Mouse (Mus musculus): ENCODE data around the gene Mpdu1. TPM values are rescaled to one million over a fixed set of nuclear protein-coding genes. Genes with fewer than 3 reads are reported as not detected.
A peak's percentile ranks its signal among the peaks of the same experiment; 100 is the strongest.

Mpdu1 gene
- polyA plus RNA-seq, 1 experiment = 39.1 TPM

DNA sequence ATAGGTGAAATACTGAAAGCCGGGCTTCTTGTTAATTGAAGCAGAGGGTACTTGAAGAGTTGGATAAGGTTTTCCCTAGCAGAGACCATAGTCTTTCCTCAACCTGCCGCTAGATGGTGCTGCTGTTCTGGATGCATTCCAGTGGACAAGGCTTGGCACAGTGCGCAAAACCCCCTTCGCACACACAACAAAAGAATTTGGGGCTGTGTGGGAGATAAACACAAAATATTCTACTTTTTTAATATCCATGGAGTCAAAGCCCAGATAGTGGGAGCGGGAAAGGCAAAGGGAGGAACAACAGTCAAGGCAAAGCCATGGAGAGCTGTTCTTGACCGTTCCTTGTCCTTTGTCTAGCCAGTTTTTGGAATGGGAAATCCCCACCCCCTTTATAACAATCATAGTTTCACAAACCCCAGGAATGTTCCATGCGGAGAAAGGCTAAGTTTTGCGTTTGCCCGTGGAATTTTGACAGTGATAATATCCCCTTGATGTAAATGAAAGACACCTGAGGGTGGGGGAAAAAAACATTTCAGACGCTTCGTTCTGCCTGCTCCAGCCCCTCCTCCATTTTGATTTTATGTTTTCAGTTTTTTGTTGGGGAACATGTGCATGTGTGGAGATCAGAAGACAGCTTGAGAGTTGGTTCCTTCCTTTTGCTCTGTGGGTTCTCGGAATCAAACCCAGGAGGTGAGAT lies 20.5 kb upstream of the Mpdu1 start:
- Histone ChIP-seq H3K79me2 (ENCODE audit: control insufficient read depth, insufficient read depth) (peaks cover 28% of the 10 kb centered on the region), H3K4me2 (ENCODE audit: low read depth) (peak overlapping the region; percentile 88), H3ac (ENCODE audit: control insufficient read depth, insufficient read length) (no peak overlapping the region), H3K36me3 (ENCODE audit: control insufficient read depth, insufficient read depth) (peaks cover 10% of the 10 kb centered on the region), H3K27me3 (ENCODE audit: control insufficient read depth, insufficient read depth, insufficient read length) (no peaks in the 10 kb centered on the region), H3K4me3 (peak overlapping the region; percentile 83)
- TF ChIP-seq MAX (IDR thresholded peaks at IDR 0.05; ENCODE audit: low read depth) (no peak), USF1 (IDR thresholded peaks at IDR 0.05; ENCODE audit: low read depth) (no peak), E2F4 (IDR thresholded peaks at IDR 0.05; ENCODE audit: insufficient read depth) (no peak), MYOG (IDR thresholded peaks at IDR 0.05; ENCODE audit: control insufficient read depth in 1 of 3, insufficient read depth in 1 of 3, insufficient read length in 2 of 3, low read depth in 2 of 3) (no peak), CEBPB (IDR thresholded peaks at IDR 0.05; ENCODE audit: insufficient read depth, poor library complexity, severe bottlenecking) (no peak), REST (IDR thresholded peaks at IDR 0.05; ENCODE audit: insufficient read depth, insufficient read length) (no peak), TCF12 (IDR thresholded peaks at IDR 0.05; ENCODE audit: insufficient read depth, poor library complexity, severe bottlenecking) (no peak), TCF3 (IDR thresholded peaks at IDR 0.05; ENCODE audit: insufficient read length, low read depth) (no peak), MYOD1 (IDR thresholded peaks at IDR 0.05; ENCODE audit: control insufficient read depth in 1 of 3, insufficient read length in 2 of 3, low read depth in 2 of 3) (no peak)

DNA sequence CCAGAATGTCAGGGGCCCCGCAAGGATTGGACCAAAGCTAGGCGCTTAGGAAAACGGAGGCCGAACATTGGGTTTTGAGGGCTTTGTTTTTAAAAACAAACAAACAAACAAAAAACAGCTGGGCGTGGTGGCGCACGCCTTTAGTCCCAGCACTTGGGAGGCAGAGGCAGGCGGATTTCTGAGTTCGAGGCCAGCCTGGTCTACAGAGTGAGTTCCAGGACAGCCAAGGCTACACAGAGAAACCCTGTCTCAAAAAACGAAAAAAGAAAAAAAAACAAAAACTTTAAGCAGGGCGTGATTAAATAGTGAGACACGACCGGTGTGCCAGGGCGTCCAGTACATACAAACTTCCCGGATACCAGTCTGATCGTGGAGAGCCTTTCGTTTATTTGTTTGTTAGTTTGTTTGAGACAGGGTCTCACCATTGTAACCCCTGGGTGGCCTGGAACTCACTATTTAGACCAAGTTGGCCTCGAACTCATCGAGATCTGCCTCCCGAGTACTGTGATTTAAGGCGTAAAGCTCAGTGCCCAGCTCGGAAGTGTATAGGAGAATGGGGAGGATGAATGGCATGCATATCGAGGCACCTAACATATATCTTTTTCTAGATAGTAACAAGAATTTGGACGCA lies 19.9 kb upstream of the Mpdu1 start:
- peak overlapping the region; percentile 54 for H3ac ChIP-seq (ENCODE audit: control insufficient read depth, insufficient read length)
- H3K4me2 ChIP-seq (ENCODE audit: low read depth) = peak overlapping the region; percentile 88
- peaks cover 11% of the 10 kb centered on the region for H3K36me3 ChIP-seq (ENCODE audit: control insufficient read depth, insufficient read depth)
- H3K4me3 ChIP-seq = peak overlapping the region; percentile 83
- no peaks in the 10 kb centered on the region for H3K27me3 ChIP-seq (ENCODE audit: control insufficient read depth, insufficient read depth, insufficient read length)
- TF ChIP-seq E2F4 (IDR thresholded peaks at IDR 0.05; ENCODE audit: insufficient read depth) (no peak), REST (IDR thresholded peaks at IDR 0.05; ENCODE audit: insufficient read depth, insufficient read length) (no peak), MAX (IDR thresholded peaks at IDR 0.05; ENCODE audit: low read depth) (no peak), TCF12 (IDR thresholded peaks at IDR 0.05; ENCODE audit: insufficient read depth, poor library complexity, severe bottlenecking) (no peak), CEBPB (IDR thresholded peaks at IDR 0.05; ENCODE audit: insufficient read depth, poor library complexity, severe bottlenecking) (no peak), SRF (IDR thresholded peaks at IDR 0.05; ENCODE audit: control insufficient read depth, insufficient read length, low read depth) (no peak), TCF3 (IDR thresholded peaks at IDR 0.05; ENCODE audit: insufficient read length, low read depth) (no peak), POLR2AphosphoS2 (IDR thresholded peaks at IDR 0.05; ENCODE audit: insufficient read length, low read depth) (no peak), USF1 (IDR thresholded peaks at IDR 0.05; ENCODE audit: low read depth) (no peak), MYOD1 (IDR thresholded peaks at IDR 0.05; ENCODE audit: control insufficient read depth in 1 of 3, insufficient read length in 2 of 3, low read depth in 2 of 3) (no peak), POLR2A (IDR thresholded peaks at IDR 0.05; ENCODE audit: insufficient read length, low read depth) (no peak)
- peaks cover 28% of the 10 kb centered on the region for H3K79me2 ChIP-seq (ENCODE audit: control insufficient read depth, insufficient read depth)

DNA sequence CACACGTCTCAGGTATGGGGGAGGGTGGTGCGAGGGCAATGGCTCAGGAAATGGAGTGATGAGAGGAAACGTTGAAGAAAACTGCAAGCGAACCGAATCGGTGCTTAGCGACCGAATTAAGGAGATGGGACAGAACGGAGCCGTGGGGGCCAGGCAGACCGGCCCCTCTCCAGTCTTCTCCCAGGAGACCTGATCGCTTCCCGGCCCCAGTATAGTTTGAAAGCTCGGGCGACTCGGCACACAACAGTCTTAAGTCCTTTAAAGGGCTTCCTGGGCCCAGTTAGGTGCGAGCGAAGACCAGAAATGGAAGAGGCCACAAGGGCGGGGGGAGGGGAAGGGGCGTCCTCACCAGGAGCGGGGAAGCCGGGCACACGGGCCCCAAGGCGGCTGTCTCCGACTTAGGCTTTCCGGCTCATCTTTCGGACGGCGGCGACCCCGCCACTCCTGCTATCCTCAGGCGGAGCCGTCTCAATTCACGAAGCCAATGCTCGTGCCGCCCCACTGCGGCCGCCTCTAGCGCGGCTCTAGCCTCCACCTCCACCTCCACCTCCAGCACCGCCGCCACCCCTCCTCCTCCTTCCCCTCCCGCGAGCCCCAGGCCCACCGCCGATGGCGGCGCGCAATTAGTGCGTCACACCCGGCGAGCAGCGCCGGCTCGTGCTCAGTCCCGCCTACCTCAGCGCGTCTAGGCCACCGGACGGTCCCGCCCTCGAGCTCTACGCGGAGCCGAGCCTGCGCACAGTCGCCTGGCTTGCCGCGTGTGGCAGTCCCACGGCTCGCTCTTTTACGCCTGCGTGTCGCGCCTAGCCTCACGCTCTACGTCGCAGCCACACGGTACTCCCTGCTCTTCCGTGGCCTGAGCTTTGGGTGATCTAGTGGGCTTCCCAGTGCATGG lies 19.1 kb upstream of the Mpdu1 start, which contains the start of gene Senp3:
Gene Senp3, minus strand, starts transcription at position 771 of the 895 bp plus-strand sequence.
- TF ChIP-seq USF1 (IDR thresholded peaks at IDR 0.05; ENCODE audit: low read depth) (no peak), TCF3 (IDR thresholded peaks at IDR 0.05; ENCODE audit: insufficient read length, low read depth) (no peak), MAX (IDR thresholded peaks at IDR 0.05; ENCODE audit: low read depth) (no peak), POLR2AphosphoS2 (IDR thresholded peaks at IDR 0.05; ENCODE audit: insufficient read length, low read depth) (peak; percentile 99), E2F4 (IDR thresholded peaks at IDR 0.05; ENCODE audit: insufficient read depth) (no peak), CEBPB (IDR thresholded peaks at IDR 0.05; ENCODE audit: insufficient read depth, poor library complexity, severe bottlenecking) (no peak), REST (IDR thresholded peaks at IDR 0.05; ENCODE audit: insufficient read depth, insufficient read length) (peak; percentile 42), MYOG (IDR thresholded peaks at IDR 0.05; ENCODE audit: control insufficient read depth in 1 of 3, insufficient read depth in 1 of 3, insufficient read length in 2 of 3, low read depth in 2 of 3) (no peak), SRF (IDR thresholded peaks at IDR 0.05; ENCODE audit: control insufficient read depth, insufficient read length, low read depth) (peak; percentile 86), TCF12 (IDR thresholded peaks at IDR 0.05; ENCODE audit: insufficient read depth, poor library complexity, severe bottlenecking) (no peak), MYOD1 (IDR thresholded peaks at IDR 0.05; ENCODE audit: control insufficient read depth in 1 of 3, insufficient read length in 2 of 3, low read depth in 2 of 3) (no peak), POLR2A (IDR thresholded peaks at IDR 0.05; ENCODE audit: insufficient read length, low read depth) (peak; percentile 99)
- peak within 1 kb of the TSS; percentile 97 for H3K4me2 ChIP-seq (ENCODE audit: low read depth)
- H3K27me3 ChIP-seq (ENCODE audit: control insufficient read depth, insufficient read depth, insufficient read length) = no peaks in the 10 kb centered on the region
- peak within 1 kb of the TSS; percentile 54 for H3ac ChIP-seq (ENCODE audit: control insufficient read depth, insufficient read length)
- peaks cover 28% of the 10 kb centered on the region for H3K79me2 ChIP-seq (ENCODE audit: control insufficient read depth, insufficient read depth)
- H3K4me3 ChIP-seq = peak within 1 kb of the TSS; percentile 83
- H3K36me3 ChIP-seq (ENCODE audit: control insufficient read depth, insufficient read depth) = peaks cover 19% of the 10 kb centered on the region

DNA sequence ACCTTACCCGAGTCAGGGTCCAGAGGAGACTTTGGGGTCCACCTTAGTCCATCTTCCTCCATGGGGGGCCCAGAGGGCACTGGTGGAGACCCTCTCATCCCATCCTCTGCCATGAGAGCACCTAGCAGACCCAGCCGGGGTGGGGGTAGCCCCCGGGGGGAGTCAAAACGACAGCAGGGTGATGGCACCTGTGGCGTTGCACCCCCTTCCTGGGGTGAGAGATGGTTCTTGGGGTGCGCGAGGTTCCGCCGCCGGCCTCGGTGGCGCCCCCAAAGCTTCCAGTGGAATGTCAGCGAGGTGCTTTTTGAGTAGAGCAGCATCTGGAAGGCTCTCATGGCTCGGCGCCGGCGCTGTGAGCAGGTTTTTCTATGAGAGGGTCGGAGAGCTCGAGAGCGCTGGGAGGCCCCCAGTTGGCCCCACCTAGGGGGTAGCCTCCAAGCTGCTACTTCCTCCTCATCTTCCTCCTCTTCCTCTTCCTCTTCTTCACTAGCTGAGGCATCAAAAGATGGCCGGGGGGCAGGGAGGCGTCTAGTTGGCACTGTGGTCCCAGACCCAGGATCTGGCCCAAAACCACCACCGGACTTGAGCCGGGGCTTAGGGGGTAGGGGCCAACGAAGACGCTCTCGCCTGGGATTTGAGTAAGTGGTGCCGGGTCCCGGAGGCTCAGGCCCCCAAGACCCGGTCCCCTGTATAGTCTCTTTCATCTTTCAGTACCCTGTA lies 17.9 kb upstream of the Mpdu1 start:
- H3K4me2 ChIP-seq (ENCODE audit: low read depth) = peak overlapping the region; percentile 97
- peaks cover 32% of the 10 kb centered on the region for H3K36me3 ChIP-seq (ENCODE audit: control insufficient read depth, insufficient read depth)
- no peak overlapping the region for H3ac ChIP-seq (ENCODE audit: control insufficient read depth, insufficient read length)
- peak overlapping the region; percentile 83 for H3K4me3 ChIP-seq
- H3K27me3 ChIP-seq (ENCODE audit: control insufficient read depth, insufficient read depth, insufficient read length) = no peaks in the 10 kb centered on the region
- TF ChIP-seq MAX (IDR thresholded peaks at IDR 0.05; ENCODE audit: low read depth) (no peak), REST (IDR thresholded peaks at IDR 0.05; ENCODE audit: insufficient read depth, insufficient read length) (no peak)
- peaks cover 28% of the 10 kb centered on the region for H3K79me2 ChIP-seq (ENCODE audit: control insufficient read depth, insufficient read depth)

Data from myocyte (in vitro differentiated cells).